Mouse (Mus musculus) ES-E14 (cell line): ENCODE data around the gene Gm28047.

Experiments
- HCFC1 ChIP-seq: IDR thresholded peaks from 2 replicates; pipeline ENCODE4 v1.6.1; 2012; ENCODE audit warnings: low read length, inconsistent platforms, borderline replicate concordance; ENCODE audit not compliant: insufficient read depth
- MAFK ChIP-seq: IDR thresholded peaks from 2 replicates; pipeline ENCODE4 v1.6.1; 2014; ENCODE audit warnings: mild to moderate bottlenecking, low read depth, low read length, inconsistent platforms; ENCODE audit not compliant: insufficient read depth
- ZNF384 ChIP-seq: IDR thresholded peaks from 2 replicates; pipeline ENCODE4 v1.6.1; 2012; ENCODE audit warnings: low read depth, low read length, inconsistent platforms

DNA sequence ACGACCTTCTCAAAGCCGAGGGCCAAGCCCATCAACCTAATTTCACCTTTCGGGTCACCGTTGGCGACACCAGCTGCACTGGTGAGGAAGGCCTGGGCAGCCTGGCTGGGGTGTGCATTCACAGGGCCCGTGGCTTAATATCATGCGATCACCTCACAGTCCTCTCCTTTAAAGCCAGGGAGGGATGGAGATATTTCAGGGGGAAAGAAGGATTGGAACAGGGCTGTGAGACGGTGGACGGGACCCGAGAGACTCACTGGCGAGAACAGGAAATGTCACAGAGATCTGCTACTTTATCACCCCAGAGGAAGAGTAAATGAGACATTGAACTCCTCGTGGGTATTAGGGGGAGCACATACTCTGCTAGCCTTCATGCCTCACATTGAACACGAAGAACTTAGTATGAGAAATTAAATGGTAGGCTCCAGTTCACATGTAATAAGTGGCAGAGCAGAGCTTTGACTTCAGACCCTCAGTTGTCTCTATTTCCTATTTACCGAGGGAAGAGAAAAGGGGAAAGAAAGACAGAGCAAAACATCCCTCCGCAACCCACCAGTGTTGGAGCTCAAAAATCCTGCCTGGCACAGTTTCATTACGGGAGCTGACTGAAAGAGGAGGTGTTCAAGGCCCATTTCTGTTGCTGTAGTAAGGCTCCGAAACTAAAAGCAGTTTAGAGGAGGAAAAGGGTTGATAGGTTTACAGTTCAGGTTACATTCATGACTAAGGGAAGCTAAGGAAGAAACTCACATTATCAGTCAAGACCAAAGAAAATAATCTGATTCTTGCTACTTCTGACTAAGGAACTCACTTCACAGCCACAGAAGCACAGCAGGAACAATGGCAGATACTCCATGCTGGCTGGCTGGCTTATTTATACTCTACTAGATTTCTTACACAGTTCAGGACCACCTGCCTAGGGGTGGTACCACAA is 105.4 kb downstream of the Gm28047 start:
- TF ChIP-seq HCFC1 (no peak), MAFK (no peak), ZNF384 (no peak)
